Mouse (Mus musculus) bone marrow, adult 2 months (tissue): Measurements from ENCODE around the gene Dlgap1.

Experiments used
- CTCF ChIP-seq: fragments of 200-500 bp; IDR thresholded peaks from 2 replicates; pipeline ENCODE4 v1.5.1; 2011; ENCODE audit warnings: low read length, control low read depth; ENCODE audit not compliant: control insufficient read depth, insufficient read depth
- POLR2A ChIP-seq: fragments of 200-500 bp; IDR thresholded peaks from 2 replicates; pipeline ENCODE4 v1.6.1; 2011; ENCODE audit warnings: low read depth, mild to moderate bottlenecking, control low read depth, low read length, borderline replicate concordance; ENCODE audit not compliant: control insufficient read depth

DNA sequence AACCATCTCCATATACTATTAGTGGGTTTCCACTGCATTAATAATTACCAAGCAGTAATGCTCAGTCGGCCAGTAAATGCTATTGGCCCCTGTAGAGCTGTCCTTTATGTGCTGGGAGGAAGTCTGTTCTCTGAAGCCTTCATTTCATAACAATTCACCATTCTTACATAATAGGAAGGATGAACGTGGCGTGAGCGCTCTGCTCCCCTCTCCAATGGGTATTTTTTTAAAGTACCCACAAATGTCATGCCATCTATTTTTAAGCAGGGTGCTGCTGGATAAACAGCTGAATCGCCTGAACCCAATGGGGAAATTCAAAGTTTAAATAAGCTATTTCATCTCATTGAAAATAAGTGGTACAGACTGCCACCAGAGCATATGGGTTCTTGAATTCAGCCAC is 602.0 kb downstream of the Dlgap1 start:
- TF ChIP-seq CTCF (no peak), POLR2A (no peak)
